Mouse (Mus musculus) hindbrain, embryonic 10.5 days (tissue): ENCODE data around the gene Clcf1. TPM values are rescaled to one million over a fixed set of nuclear protein-coding genes. Genes with fewer than 3 reads are reported as not detected.

ENCODE experiments used
- DNase-seq: peaks from one replicate; pipeline ENCODE4 v3.0.0-alpha.2; 2017; ENCODE audit warnings: low spot score
- H3K27ac ChIP-seq: fragments of 300-500 bp; sonication (generic); 2 replicates; pipeline ENCODE4 v1.5.1; 2016; ENCODE audit warnings: mild to moderate bottlenecking, moderate library complexity
- H3K27me3 ChIP-seq: fragments of 300-500 bp; sonication (generic); 2 replicates; pipeline ENCODE4 v1.6.1; 2016; ENCODE audit warnings: mild to moderate bottlenecking; ENCODE audit not compliant: poor library complexity, insufficient read depth, severe bottlenecking
- H3K36me3 ChIP-seq: fragments of 300-500 bp; sonication (generic); 2 replicates; pipeline ENCODE4 v1.6.1; 2016; ENCODE audit warnings: mild to moderate bottlenecking, moderate library complexity
- H3K4me1 ChIP-seq: fragments of 300-500 bp; sonication (generic); replicated peaks from 2 replicates; pipeline ENCODE4 v1.6.1; 2016; ENCODE audit warnings: mild to moderate bottlenecking
- H3K4me3 ChIP-seq: fragments of 300-500 bp; sonication (generic); 2 replicates; pipeline ENCODE4 v1.5.1; 2016; ENCODE audit warnings: mild to moderate bottlenecking, moderate library complexity
- H3K9me3 ChIP-seq: fragments of 300-500 bp; sonication (generic); 2 replicates; pipeline ENCODE4 v1.6.1; 2016; ENCODE audit warnings: mild to moderate bottlenecking, moderate library complexity
- WGBS: fragments of 180-500 bp; shearing (Covaris S2); methylation state at CpG from one replicate; pipeline ENCODE4 v1.1.7; 2016; 5-methylcytosine and 5-hydroxymethylcytosine counted together
- polyA plus RNA-seq: library from polyadenylated mRNA; unstranded; fragments of >200 nt; fragmentation: Nextera tagmentation; extraction: Ambion mirVana; gene quantifications from 2 replicates; pipeline ENCODE4 v1.2.1, GENCODE M21; 2016

Clcf1 gene
- polyA plus RNA-seq, 1 experiment from 2014 or later = 1.2 TPM

DNA sequence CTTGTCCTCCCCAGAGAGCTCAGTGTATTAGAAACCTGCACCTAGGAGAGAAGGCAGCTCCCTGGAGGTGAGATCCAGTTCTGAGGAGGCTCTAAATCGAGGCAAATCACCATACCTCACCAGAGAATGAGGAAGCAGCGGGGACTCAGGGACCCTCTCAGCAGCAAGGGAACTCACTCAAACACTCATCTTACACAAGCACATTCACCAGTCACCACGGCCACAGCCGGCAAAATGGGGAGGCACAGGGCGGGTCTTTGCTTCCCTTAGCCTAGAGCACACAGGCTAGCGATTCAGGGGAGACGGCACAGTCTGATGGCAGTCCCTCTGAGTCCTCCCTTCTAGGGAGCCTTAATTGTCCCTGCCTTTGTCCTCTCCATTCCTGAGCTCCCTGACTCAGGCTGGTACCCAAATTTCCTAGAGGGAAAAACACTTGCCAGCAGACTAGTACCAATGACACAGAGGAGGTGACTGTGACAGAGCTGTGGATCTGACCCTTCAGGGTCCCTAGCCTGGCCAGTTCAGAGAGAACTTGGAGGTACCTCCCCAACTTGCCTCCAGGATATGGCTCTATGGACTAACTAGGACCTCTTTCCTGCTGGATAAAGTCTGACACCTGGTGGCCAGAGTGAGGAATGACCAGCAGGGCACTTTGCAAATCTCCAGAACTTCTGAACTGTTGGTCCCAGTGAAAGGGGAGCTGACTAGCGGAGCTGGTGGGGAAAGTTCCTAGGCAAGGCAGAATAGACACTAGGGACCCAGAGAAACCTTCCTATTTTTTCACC lies 14.0 kb downstream of the Clcf1 start:
- H3K27ac ChIP-seq = no peak overlapping the region

DNA sequence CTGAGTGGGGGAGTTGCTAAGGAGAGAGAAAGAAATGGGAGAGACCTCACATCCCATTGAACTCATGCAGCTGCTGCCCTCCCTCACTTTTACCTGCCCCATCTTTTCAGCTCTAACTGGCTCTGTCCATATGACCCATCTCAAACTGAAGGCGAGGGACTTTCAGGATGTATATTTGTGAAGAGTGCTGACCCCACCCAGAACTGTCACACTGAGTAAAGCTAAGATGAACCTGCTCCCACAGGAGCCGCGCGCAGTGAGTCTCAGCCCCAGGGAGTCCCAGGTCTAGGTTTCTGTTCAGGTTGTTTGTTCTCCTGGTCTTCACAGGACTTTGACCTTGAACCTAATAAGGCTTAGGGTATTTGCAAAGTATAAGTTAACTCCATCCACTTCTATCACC lies 14.9 kb downstream of the Clcf1 start:
- H3K27me3 ChIP-seq = peaks cover 36% of the 10 kb centered on the region
- 74% methylated on average over 4 of the region's 4 CpGs for WGBS
- peaks cover 17% of the 10 kb centered on the region for H3K4me1 ChIP-seq
- no peaks in the 10 kb centered on the region for H3K9me3 ChIP-seq
- DNase-seq = no peak
- H3K36me3 ChIP-seq = no peaks in the 10 kb centered on the region
- no peak overlapping the region for H3K27ac ChIP-seq
- no peak overlapping the region for H3K4me3 ChIP-seq

More for the DNA sequence above, 14.0 kb downstream of the Clcf1 start:
- WGBS = 22% methylated on average over 8 of the region's 8 CpGs
- Histone ChIP-seq H3K36me3 (no peaks in the 10 kb centered on the region), H3K9me3 (no peaks in the 10 kb centered on the region), H3K4me1 (peaks cover 17% of the 10 kb centered on the region), H3K4me3 (no peak overlapping the region), H3K27me3 (peaks cover 36% of the 10 kb centered on the region)
- DNase-seq = peak; percentile 71

DNA sequence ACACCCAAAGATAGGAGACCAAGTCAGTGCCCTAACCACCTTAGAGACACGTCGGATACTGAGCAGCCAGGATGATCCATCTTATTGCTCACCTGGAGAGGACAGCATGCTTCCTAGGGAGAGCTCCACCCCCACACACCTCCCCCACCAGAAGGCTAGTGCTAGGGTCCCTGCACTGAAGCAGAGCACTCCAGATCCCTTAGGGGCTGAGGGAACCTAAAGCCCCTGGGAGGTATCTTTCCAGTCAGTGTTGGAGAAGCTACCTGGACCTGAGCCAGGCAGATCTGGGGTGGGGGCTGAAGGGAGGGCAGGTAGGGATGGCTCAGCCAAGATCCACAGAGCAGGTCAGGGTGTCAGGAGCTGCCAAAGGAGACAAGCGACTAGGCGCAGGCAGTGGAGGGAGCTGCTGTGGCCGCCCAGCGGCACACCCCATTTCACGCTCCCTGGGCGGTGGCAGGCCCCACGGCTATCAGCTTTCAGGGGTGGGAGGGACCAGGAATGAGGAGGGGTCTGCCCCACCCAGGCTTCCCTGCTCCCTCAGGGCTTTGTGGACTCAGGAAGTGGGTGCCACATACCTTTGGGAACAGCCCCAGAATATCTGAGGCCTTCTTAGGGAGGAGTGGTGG lies 15.5 kb downstream of the Clcf1 start:
- H3K4me1 ChIP-seq = peaks cover 17% of the 10 kb centered on the region
- H3K27ac ChIP-seq = no peak overlapping the region
- WGBS = 41% methylated on average over 9 of the region's 9 CpGs

DNA sequence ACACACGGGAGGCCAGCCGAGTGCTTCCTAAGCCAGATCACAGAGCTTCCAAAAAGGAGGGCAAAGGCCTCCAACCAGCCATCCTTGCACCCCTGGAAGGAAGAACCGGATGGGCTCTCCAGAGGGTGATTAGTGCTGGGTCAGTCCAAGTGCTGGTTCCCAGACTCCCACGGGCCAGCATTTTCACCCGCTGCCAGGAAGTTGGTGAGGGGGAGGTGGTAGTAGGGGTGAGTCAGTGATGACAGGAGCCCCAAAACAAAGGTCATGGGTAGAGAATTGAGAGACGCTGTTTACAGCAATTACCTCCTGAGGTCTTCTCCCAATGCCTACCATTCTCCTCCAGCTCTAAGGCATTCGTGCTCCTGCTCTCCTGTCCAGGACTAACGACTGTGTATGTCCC lies 16.4 kb downstream of the Clcf1 start:
- Histone ChIP-seq H3K27ac (no peak overlapping the region), H3K36me3 (no peaks in the 10 kb centered on the region), H3K27me3 (peaks cover 36% of the 10 kb centered on the region), H3K4me3 (no peak overlapping the region), H3K9me3 (no peaks in the 10 kb centered on the region), H3K4me1 (peaks cover 17% of the 10 kb centered on the region)
- WGBS = 72% methylated on average over 8 of the region's 8 CpGs
- no peak for DNase-seq

More for the DNA sequence above, 15.5 kb downstream of the Clcf1 start:
- peaks cover 36% of the 10 kb centered on the region for H3K27me3 ChIP-seq
- no peaks in the 10 kb centered on the region for H3K36me3 ChIP-seq
- no peaks in the 10 kb centered on the region for H3K9me3 ChIP-seq
- H3K4me3 ChIP-seq = no peak overlapping the region
- no peak for DNase-seq

DNA sequence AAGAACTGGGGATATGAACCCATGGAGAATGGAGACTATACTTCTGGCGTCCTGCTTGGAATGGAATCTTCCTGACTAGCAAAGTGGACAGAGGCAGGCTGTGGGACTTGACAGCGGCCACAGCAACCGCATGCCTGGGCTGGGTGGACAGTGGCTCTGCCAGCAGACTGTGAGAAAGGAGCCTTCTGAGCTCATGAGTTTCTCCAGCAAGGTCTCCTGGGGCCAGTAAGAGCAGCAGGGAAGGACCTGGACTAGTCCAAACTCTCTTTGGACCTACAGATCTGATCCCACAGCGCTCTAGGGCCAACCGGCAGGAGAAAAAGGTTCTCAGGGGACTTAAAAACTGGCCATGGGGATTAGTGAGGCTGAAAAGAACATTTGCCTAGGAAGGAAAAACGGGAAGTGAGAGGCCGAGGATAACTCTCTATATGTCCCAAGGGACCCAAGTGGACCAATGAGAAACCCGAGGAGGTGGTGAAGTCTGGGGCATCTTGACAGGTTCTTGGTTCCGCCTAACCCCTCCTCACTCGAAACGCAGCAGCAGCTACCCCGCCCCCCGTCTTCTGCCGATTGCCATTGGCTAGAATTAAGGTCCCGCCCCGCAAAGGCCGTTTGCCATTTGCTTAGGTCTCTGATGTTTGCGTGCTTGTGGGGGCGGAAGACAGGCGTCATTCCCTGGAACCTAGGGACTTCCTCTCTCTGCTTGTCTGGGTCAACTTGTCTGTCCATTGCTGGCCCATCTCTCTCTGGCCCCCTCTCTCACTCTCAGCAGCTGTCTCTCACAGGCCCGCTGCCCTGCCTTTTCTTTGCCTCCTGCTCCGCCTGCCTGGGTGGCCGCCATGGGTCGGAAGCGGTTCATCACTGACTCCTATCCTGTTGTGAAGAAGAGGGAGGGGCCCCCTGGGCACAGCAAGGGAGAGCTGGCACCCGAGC lies 17.5 kb downstream of the Clcf1 start, which contains the start of gene Pold4:
Pold4 (plus strand) TSS at position 647 of the 933 bp plus-strand sequence.
- no peaks in the 10 kb centered on the region for H3K9me3 ChIP-seq
- 11% methylated on average over 26 of the region's 26 CpGs for WGBS
- peaks cover 21% of the 10 kb centered on the region for H3K4me1 ChIP-seq
- H3K4me3 ChIP-seq = peak within 1 kb of the TSS; percentile 77
- DNase-seq = peak; percentile 92
- peaks cover 33% of the 10 kb centered on the region for H3K27me3 ChIP-seq
- H3K36me3 ChIP-seq = no peaks in the 10 kb centered on the region
- peak within 1 kb of the TSS; percentile 86 for H3K27ac ChIP-seq

DNA sequence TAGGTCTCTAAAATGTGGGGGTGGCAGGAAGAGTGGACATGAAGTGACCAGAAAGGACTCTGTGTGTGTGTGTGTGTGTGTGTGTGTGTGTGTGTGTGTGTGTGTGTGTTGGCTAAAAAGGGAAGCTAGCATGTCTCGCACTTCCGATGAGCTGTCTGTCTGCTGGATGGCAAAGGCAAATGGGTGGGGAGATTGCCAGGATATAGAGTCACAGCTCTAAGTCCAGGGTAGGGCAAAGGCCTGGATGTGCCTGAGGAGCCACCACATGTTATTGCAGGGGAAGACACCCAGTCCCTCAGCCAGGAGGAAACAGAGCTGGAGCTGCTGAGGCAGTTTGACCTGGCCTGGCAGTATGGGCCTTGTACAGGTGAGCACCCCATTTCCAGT lies 18.1 kb downstream of the Clcf1 start:
- Histone ChIP-seq H3K27me3 (peaks cover 27% of the 10 kb centered on the region), H3K36me3 (no peaks in the 10 kb centered on the region), H3K9me3 (no peaks in the 10 kb centered on the region), H3K27ac (peak overlapping the region; percentile 86), H3K4me3 (peak overlapping the region; percentile 77), H3K4me1 (peaks cover 23% of the 10 kb centered on the region)
- no peak for DNase-seq
- 66% methylated on average over 2 of the region's 2 CpGs for WGBS

DNA sequence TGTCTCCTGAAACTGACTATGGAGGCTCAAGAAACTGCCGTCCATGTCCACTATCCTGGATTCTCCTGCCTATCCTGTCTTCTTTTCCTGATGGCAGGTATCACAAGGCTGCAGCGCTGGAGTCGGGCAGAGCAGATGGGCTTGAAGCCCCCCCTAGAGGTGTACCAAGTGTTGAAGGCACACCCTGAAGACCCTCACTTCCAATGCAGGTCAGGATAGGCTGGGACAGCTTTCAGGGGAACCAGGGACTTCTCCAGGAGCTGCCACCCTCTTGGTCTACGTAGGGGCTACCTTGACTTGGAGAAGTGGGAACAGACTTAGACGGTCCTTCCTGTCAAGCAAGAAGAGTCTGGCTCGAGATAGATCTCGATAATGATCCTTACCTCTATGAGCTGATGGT lies 18.6 kb downstream of the Clcf1 start:
- Histone ChIP-seq H3K9me3 (no peaks in the 10 kb centered on the region), H3K27ac (no peak overlapping the region), H3K4me3 (peak overlapping the region; percentile 77), H3K27me3 (peaks cover 22% of the 10 kb centered on the region), H3K4me1 (peaks cover 23% of the 10 kb centered on the region), H3K36me3 (no peaks in the 10 kb centered on the region)
- 78% methylated on average over 7 of the region's 7 CpGs for WGBS
- no peak for DNase-seq

DNA sequence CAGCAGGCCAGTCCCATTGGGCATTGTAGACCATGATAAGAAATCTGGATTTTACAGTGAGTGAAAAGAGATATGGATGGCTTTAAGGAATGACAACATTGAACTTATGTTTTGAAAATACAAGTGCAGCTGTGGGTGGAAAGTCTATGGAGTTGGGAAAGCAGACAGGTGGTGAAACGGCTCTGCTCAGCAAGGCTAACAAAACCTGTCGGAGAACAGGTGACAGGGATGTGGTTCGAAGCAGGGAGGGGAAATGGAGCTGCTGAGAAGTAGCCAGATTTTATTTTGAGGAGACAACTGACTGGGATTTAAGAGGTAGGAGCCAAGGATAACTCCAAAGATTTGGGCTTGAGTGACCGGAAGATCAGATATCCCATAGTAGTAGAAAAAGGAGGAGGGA lies 20.5 kb downstream of the Clcf1 start:
- no peak for DNase-seq
- Histone ChIP-seq H3K27ac (no peak overlapping the region), H3K36me3 (no peaks in the 10 kb centered on the region), H3K4me3 (no peak overlapping the region), H3K9me3 (no peaks in the 10 kb centered on the region), H3K27me3 (peaks cover 11% of the 10 kb centered on the region), H3K4me1 (peaks cover 23% of the 10 kb centered on the region)
- 77% methylated on average over 4 of the region's 4 CpGs for WGBS

DNA sequence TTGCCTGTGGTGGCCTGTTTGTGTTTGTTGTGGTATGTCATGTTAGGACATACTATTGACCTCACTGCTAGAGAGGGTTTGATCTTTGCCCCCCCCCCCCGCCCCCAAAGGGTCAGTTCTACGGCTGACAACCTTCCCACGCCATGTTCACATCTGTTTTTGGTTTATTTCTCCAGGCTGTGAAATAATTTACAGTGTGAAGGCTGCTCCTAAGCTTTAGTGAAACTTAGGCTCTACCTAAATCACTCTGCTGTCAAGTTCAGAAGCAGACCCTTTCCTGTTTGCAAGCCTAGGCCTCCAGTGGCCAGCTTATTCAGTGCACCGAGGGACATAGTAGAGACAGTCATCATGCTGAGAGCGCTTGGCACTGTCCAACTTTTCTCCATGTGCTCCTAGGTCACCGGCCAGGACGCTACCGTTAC lies 26.2 kb downstream of the Clcf1 start:
- 64% methylated on average over 8 of the region's 8 CpGs for WGBS
- H3K36me3 ChIP-seq = no peaks in the 10 kb centered on the region
- no peak for DNase-seq

DNA sequence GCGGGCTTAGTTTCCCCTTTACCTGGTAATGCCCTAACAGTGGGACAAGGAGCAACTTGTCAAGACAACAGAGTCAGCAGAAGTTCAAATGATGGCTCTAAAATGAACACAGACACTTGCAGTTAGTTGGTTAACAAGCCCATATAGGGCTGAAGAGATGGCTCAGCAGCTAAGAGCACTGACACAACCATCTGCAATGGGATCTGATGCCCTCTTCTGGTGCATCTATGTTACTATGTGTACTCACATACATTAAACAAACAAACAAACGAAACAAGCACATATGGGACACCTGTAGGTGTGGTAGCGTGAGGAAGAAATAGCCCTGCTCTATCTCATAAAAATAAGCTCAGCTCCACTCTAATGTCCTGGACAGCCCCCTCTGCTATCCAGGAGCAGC lies 28.4 kb downstream of the Clcf1 start:
- no peaks in the 10 kb centered on the region for H3K36me3 ChIP-seq
- 70% methylated on average over 3 of the region's 3 CpGs for WGBS
- H3K4me1 ChIP-seq = no peaks in the 10 kb centered on the region
- no peak overlapping the region for H3K4me3 ChIP-seq
- no peak for DNase-seq
- no peak overlapping the region for H3K27ac ChIP-seq
- H3K27me3 ChIP-seq = no peaks in the 10 kb centered on the region
- H3K9me3 ChIP-seq = no peaks in the 10 kb centered on the region

More for the DNA sequence above, 26.2 kb downstream of the Clcf1 start:
- peaks cover 6% of the 10 kb centered on the region for H3K4me1 ChIP-seq
- no peak overlapping the region for H3K27ac ChIP-seq
- no peak overlapping the region for H3K4me3 ChIP-seq
- H3K9me3 ChIP-seq = no peaks in the 10 kb centered on the region
- H3K27me3 ChIP-seq = no peaks in the 10 kb centered on the region

DNA sequence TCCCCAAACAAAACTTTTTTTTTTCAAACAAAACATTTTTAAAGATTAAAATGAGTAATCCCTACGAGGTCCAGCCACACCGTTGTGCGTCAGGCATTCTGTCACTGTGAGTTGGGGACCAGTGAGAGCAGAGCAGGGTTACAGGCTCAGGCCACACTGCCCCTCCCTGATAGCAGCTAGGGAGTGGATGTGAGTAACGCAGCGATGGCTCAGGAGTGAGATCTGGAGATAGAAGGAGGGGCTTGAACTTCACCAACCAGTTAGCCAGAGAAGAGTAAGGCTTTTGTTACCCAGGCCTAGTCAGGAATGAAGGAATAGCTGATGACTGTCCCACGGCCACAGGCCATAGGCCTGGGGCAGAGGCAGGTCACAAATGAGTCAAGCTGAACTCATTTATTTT lies 30.7 kb downstream of the Clcf1 start:
- no peaks in the 10 kb centered on the region for H3K27me3 ChIP-seq
- H3K4me3 ChIP-seq = no peak overlapping the region
- DNase-seq = no peak
- H3K36me3 ChIP-seq = no peaks in the 10 kb centered on the region
- no peaks in the 10 kb centered on the region for H3K4me1 ChIP-seq
- no peaks in the 10 kb centered on the region for H3K9me3 ChIP-seq
- 79% methylated on average over 6 of the region's 6 CpGs for WGBS
- no peak overlapping the region for H3K27ac ChIP-seq

DNA sequence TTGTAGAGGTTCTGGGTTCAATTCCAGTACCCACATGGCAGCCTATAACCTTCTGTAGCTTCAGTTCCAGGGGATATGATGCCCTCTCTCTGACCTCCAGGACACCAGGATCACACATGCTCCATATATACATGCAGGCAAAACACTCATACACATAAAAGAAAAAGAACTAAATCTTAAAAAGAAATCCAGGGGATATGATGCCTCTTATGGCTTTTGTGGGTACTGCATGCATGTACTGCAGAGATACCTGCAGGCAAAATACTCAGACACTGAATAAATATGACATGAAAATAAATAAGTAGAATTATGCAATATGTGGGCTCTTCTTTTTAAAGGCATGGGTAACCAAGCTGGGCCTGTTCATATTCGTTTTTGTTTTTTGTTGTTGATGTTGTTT lies 33.0 kb downstream of the Clcf1 start:
- Histone ChIP-seq H3K4me1 (no peaks in the 10 kb centered on the region), H3K27ac (no peak overlapping the region), H3K36me3 (no peaks in the 10 kb centered on the region), H3K4me3 (no peak overlapping the region), H3K27me3 (no peaks in the 10 kb centered on the region), H3K9me3 (no peaks in the 10 kb centered on the region)
- DNase-seq = no peak
- WGBS = 46% methylated on average over 1 of the region's 1 CpGs
